Mouse (Mus musculus) B cell, adult 2 months (primary cell): ENCODE results near the gene Olfr694.
"Not testable (repeated sequence)": the region's sequence is repeated elsewhere in the genome, so short reads cannot be mapped to it uniquely, and the experiment has no call there.

Experiments
- DNase-seq, 2 experiments: peaks; one replicate each; pipeline ENCODE4 v3.0.0; 2022

The Olfr694 gene

GRCm38 (mm10) chr7:106691714-106692113 lies at the start of gene Olfr694:
Gene Olfr694, minus strand, starts transcription at chr7:106691814.
- DNase-seq, result no peak

GRCm38 (mm10) chr7:106737028-106737427 lies 45.4 kb upstream of the Olfr694 start:
- no peak for DNase-seq

GRCm38 (mm10) chr7:106733717-106734116 lies 42.1 kb upstream of the Olfr694 start:
- no peak for DNase-seq

- not testable (repeated sequence) for DNase-seq
Observed at GRCm38 (mm10) chr7:106725654-106726053, 34.0 kb upstream of the Olfr694 start.

- DNase-seq, result no peak
Observed at GRCm38 (mm10) chr7:106716296-106716695, 24.7 kb upstream of the Olfr694 start, which contains the start of gene Olfr695. Gene Olfr695, minus strand, starts transcription at chr7:106716396.

GRCm38 (mm10) chr7:106711463-106711862 lies 19.8 kb upstream of the Olfr694 start:
- DNase-seq, result peak in 1 of 2 experiments; percentile 7

GRCm38 (mm10) chr7:106707705-106708104 lies 16.1 kb upstream of the Olfr694 start:
- DNase-seq, result not testable (repeated sequence)

- DNase-seq, result no peak
Observed at GRCm38 (mm10) chr7:106696891-106697290, 5.3 kb upstream of the Olfr694 start.

- no peak for DNase-seq
Observed at GRCm38 (mm10) chr7:106692976-106693375, 1.4 kb upstream of the Olfr694 start.

GRCm38 (mm10) chr7:106685382-106685781 lies 6.2 kb downstream of the Olfr694 start:
- DNase-seq, result no peak

- no peak for DNase-seq
Observed at GRCm38 (mm10) chr7:106680484-106680883, 11.1 kb downstream of the Olfr694 start, which contains the start of gene Olfr693. Gene Olfr693, minus strand, starts transcription at chr7:106680584.

GRCm38 (mm10) chr7:106652344-106652652 lies 39.3 kb downstream of the Olfr694 start:
- no peak for DNase-seq

- DNase-seq, result peak; percentile 33 to 48
Observed at GRCm38 (mm10) chr7:106651555-106652343, 39.9 kb downstream of the Olfr694 start.

GRCm38 (mm10) chr7:106649774-106650173 lies 41.8 kb downstream of the Olfr694 start:
- DNase-seq, result no peak

GRCm38 (mm10) chr7:106645261-106645660 lies 46.4 kb downstream of the Olfr694 start:
- DNase-seq, result peak in 1 of 2 experiments; percentile 34

- peak; percentile 54 to 62 for DNase-seq
Observed at GRCm38 (mm10) chr7:106644222-106644870, 47.3 kb downstream of the Olfr694 start.

- no peak for DNase-seq
Observed at GRCm38 (mm10) chr7:106640839-106641238, 50.8 kb downstream of the Olfr694 start.

- no peak for DNase-seq
Observed at GRCm38 (mm10) chr7:106635560-106635959, 56.1 kb downstream of the Olfr694 start.
